Mouse (Mus musculus) hindbrain, embryonic 15.5 days (tissue): ENCODE data around the gene Stmn1. TPM values are rescaled to one million over a fixed set of nuclear protein-coding genes. Genes with fewer than 3 reads are reported as not detected.

Experiments used
- microRNA-seq: library from miRNA; unstranded; fragments of <30 nt; microRNA quantifications from one replicate; pipeline ENCODE4, GENCODE M21; 2016
- polyA plus RNA-seq: library from polyadenylated mRNA; unstranded; fragments of >200 nt; fragmentation: Nextera tagmentation; extraction: Ambion mirVana; gene quantifications from 2 replicates; pipeline ENCODE4 v1.2.1, GENCODE M21; 2015

Gene Stmn1
- polyA plus RNA-seq, 1 experiment from 2014 or later, result 6,036 TPM

Small RNA genes within 50 kb of the gene (microRNA-seq; reads per million reads assigned to microRNA genes)
- 0.87 reads per million for gene Gm23634

Other genes with a start within 250 kb of the Stmn1 start
- gene Catsper4, start 240.9 kb upstream of the Stmn1 start, polyA plus RNA-seq, result 0.13 and 0.34 TPM in 2 replicates
- gene Cnksr1, start 229.9 kb upstream of the Stmn1 start, polyA plus RNA-seq, result 0.10 and 0.30 TPM in 2 replicates
- 0.48 and 0.64 TPM in 2 replicates for gene E130218I03Rik, start 224.7 kb upstream of the Stmn1 start, polyA plus RNA-seq
- 13.3 and 13.8 TPM in 2 replicates for gene Zfp593, start 222.7 kb upstream of the Stmn1 start, polyA plus RNA-seq
- 0.52 and 0.83 TPM in 2 replicates for gene Gm30191, start 221.4 kb upstream of the Stmn1 start, polyA plus RNA-seq
- gene Grrp1, start 214.2 kb upstream of the Stmn1 start, polyA plus RNA-seq, result 16.8 and 18.9 TPM in 2 replicates
- 35.7 and 36.6 TPM in 2 replicates for gene Pdik1l, start 180.4 kb upstream of the Stmn1 start, polyA plus RNA-seq
- gene Trim63, start 153.2 kb upstream of the Stmn1 start, polyA plus RNA-seq, result 0.41 and 0.56 TPM in 2 replicates
- 0.16 and 0.33 TPM in 2 replicates for gene Slc30a2, start 125.1 kb upstream of the Stmn1 start, polyA plus RNA-seq
- 0.45 and 0.51 TPM in 2 replicates for gene Extl1, start 84.5 kb upstream of the Stmn1 start, polyA plus RNA-seq
- gene Pafah2, start 72.0 kb upstream of the Stmn1 start, polyA plus RNA-seq, result 7.6 and 8.1 TPM in 2 replicates
- gene Paqr7, start 28.4 kb downstream of the Stmn1 start, polyA plus RNA-seq, result 30.4 and 35.2 TPM in 2 replicates
- 2.0 and 2.9 TPM in 2 replicates for gene Aunip, start 42.7 kb downstream of the Stmn1 start, polyA plus RNA-seq
- 168 and 179 TPM in 2 replicates for gene Mtfr1l, start 67.1 kb downstream of the Stmn1 start, polyA plus RNA-seq
- gene Selenon, start 83.8 kb downstream of the Stmn1 start, polyA plus RNA-seq, result 31.2 and 32.0 TPM in 2 replicates
- 5.8 and 6.1 TPM in 2 replicates for gene Man1c1, start 236.0 kb downstream of the Stmn1 start, polyA plus RNA-seq